Mouse (Mus musculus): ENCODE measurements around the gene Mif4gd.
"Not testable (repeated sequence)": the region's sequence is repeated elsewhere in the genome, so short reads cannot be mapped to it uniquely, and the experiment has no call there.

Gene Mif4gd

DNA sequence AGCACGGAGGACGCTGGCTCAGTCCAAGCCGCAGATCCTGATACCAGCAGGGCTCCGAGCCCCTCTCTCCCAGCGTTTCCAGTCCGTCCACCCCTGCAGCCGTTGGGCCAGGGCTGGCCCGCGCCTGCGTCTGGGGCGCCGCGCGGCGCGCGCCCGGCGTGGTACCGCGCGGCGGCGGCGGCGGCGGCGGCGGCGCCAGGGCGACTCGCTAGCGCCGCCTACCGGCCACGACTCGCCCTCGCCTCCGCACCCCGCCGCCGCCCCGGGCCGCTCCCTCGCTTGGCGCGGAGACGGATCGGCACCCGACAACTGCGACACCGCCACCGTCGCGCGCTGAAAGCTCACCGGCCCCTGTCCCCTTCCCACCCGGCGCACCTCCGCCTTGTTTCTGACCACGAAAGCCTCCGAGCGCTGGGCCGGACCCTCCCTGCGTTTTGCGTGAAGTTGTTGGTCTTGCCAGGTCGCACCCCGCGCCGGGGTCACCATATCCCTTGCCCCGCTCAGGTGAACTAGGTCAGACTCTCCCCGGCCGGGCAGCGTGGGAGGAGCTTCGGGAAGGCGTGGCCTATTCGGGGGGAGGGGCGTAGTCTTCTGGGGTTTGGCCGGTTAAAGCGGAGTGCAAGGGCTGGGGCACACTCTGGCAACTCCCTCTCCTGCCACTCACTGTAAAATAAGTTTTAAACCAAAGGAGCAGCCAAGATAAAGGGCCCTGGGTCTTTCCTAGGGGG lies at the start of gene Mif4gd:
Gene Mif4gd (minus strand): TSS at position 560 of the 728 bp plus-strand sequence.
- DNase-seq (ENCODE audit: low spot score in 2 of 2), result peak; percentile 54 to 70

GRCm38 (mm10) chr11:115660376-115660775 lies 47.6 kb upstream of the Mif4gd start:
- DNase-seq (ENCODE audit: low spot score in 2 of 2), result no peak

GRCm38 (mm10) chr11:115658521-115658920 lies 45.8 kb upstream of the Mif4gd start:
- DNase-seq (ENCODE audit: low spot score in 2 of 2), result no peak

GRCm38 (mm10) chr11:115654128-115654527 lies 41.4 kb upstream of the Mif4gd start:
- DNase-seq (ENCODE audit: low spot score in 2 of 2), result no peak

GRCm38 (mm10) chr11:115653194-115653593 lies 40.4 kb upstream of the Mif4gd start:
- no peak for DNase-seq (ENCODE audit: low spot score in 2 of 2)

DNA sequence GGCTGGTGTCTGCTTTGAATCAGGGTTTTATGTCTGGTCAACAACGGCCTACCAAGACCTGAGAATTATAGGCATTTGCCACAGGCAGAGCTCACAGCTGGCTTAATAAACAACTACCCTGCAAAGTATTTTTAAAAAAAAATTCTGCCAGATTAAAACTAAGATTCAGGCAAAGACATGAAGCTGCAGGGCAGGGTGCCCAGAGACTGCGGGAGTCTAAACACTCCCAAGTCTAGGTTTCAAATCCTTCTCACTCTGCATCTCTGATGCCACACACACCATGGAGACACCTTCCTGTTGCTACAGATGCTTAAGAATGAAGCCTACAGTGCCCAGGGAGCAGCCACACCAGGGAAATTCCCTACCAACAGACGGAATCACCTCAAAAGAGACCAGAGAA lies 38.9 kb upstream of the Mif4gd start:
- DNase-seq (ENCODE audit: low spot score in 2 of 2), result no peak

- no peak for DNase-seq (ENCODE audit: low spot score in 2 of 2)
Observed at GRCm38 (mm10) chr11:115649706-115650105, 36.9 kb upstream of the Mif4gd start.

DNA sequence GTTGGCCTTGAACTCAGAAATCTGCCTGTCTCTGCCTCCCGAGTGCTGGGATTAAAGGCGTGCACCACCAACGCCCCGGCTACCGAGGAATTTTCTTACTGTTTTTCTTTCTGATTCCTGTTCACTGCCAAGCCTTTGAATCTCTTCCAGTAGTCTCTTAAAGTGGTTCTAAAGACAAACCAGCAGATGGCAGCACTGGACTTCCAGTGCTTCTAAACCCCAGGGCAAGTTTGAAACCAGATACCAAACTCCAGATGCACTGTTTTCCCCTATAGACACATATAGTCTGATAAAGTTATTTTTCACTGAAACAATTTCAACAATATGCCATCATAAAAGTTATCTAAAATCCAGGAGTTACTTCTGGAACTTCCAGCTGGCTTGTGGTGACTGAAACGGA lies 34.7 kb upstream of the Mif4gd start:
- no peak for DNase-seq (ENCODE audit: low spot score in 2 of 2)

GRCm38 (mm10) chr11:115646439-115646838 lies 33.7 kb upstream of the Mif4gd start:
- DNase-seq (ENCODE audit: low spot score in 2 of 2), result no peak

DNA sequence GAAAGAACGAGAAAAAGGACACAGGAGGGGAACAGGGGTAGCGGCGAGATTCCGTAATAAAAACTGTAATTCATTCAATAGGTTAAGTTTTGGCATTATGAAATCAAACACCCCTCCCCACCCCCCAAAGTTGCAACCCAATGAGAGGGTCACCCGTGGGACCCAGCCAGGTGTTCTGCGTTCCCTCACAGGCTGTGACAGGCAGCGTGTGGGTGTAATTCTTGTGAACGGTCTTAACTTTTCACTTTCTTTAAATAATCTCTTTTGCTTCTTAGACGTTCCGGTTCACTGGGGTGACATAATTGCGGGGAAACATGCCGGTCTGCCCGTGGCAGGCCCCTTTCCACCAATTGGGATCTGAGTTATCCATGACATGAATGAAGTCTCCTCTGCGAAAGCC lies 32.7 kb upstream of the Mif4gd start:
- not testable (repeated sequence) for DNase-seq (ENCODE audit: low spot score in 2 of 2)

DNA sequence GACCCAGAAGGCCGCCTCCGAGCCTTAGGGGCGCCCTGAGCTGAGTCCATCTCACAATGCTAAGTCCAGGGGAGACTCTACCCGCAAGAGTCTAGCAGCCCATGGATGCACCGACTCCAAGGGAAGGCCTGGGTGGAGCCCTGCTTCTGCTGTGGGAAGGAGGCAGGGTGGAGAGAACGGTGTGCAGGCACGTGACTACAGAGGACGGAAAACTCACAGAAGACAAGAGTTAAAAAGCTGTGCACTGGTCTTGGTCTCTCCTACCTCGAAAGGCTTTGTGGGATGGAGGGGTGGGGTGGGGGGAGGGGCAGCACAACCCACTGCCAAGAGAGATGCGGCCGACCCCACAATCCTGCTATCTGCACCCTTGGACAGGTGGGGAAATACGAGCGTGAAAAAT lies 31.5 kb upstream of the Mif4gd start:
- no peak for DNase-seq (ENCODE audit: low spot score in 2 of 2)

GRCm38 (mm10) chr11:115643265-115643664 lies 30.5 kb upstream of the Mif4gd start:
- no peak for DNase-seq (ENCODE audit: low spot score in 2 of 2)

DNA sequence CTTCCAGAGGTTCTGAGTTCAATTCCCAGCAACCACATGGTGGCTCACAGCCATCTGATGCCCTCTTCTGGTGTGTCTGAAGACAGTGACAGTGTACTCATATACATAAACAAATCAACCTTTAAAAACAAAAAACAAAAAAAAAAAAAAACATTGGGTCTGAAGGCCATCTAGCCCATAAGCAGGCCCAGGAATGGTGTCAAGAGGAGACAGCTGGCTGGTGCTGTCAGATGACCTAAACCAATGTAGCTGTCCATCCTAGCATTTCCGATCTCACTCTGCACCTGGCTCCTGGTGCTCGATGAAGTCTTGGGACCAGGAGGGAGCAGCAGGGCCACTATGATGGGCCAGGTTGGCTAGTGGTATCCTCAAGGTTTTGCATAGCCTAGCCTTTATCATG lies 29.9 kb upstream of the Mif4gd start:
- DNase-seq (ENCODE audit: low spot score in 2 of 2), result no peak

DNA sequence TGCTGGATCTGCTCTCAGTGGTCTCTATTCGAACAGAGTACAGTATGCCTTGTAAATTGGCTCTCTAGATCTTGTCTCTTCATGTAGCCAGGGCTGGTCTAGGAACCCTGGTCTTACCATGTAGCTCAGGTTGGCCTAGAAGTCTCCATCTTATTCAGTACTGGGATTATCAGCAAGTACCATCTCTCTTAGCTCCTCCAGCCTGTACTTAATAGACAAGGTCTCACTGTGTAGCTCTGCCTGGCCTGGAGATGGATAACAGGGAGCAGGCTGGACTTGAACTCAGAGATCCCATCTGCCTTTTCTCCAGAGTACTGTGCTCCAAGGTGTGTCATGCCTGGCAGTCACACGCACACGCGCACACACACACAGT lies 28.9 kb upstream of the Mif4gd start:
- no peak for DNase-seq (ENCODE audit: low spot score in 2 of 2)

- no peak for DNase-seq (ENCODE audit: low spot score in 2 of 2)
Observed at GRCm38 (mm10) chr11:115640978-115641663, 28.4 kb upstream of the Mif4gd start.

DNA sequence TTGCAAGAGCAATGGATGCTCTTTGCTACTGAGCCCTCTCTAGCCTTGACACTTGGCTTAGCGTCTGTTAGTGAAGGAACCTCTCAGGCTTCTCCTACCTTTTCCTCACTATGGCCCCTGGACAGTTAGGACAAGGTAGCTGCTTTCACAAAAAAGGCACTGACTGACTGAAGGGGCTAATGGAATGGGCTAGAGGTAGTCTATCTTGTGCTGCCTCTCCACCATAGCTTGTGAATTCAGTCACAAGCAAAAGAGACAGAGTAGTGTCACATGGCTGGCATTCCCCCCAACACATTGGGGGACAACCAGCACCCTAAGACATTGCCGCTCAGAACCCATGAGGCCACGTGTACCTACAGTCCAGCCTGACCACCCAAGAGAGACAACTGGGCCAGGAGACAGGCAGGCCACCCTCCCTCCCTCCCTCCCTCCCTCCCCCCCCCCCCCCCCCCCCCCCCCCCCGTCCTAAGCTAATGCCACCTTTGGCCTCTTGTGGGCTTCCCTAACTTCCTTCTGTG lies 27.6 kb upstream of the Mif4gd start:
- DNase-seq (ENCODE audit: low spot score in 2 of 2), result no peak

GRCm38 (mm10) chr11:115639540-115639939 lies 26.8 kb upstream of the Mif4gd start:
- DNase-seq (ENCODE audit: low spot score in 2 of 2), result no peak

GRCm38 (mm10) chr11:115638498-115639409 lies 26.0 kb upstream of the Mif4gd start:
- DNase-seq (ENCODE audit: low spot score in 2 of 2), result no peak

DNA sequence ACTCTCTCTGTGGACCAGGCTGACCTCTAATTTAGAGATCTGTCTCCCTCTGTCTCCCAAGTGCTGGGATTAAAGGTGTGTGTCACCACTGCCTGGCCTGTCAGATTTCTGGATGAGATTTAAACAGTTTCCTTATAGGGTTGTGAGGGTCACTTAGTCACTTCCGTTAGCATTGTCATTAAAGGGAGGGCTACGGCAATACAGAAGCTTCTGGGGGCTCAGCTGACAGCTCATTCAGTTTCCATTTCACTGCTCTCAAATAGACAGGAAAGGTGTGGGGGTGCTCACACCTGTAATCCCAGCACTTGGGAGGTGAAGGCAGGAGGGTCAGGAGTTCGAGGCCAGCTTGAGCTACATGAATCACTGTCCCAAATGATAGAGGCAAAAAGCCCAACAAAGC lies 24.2 kb upstream of the Mif4gd start:
- DNase-seq (ENCODE audit: low spot score in 2 of 2), result no peak

DNA sequence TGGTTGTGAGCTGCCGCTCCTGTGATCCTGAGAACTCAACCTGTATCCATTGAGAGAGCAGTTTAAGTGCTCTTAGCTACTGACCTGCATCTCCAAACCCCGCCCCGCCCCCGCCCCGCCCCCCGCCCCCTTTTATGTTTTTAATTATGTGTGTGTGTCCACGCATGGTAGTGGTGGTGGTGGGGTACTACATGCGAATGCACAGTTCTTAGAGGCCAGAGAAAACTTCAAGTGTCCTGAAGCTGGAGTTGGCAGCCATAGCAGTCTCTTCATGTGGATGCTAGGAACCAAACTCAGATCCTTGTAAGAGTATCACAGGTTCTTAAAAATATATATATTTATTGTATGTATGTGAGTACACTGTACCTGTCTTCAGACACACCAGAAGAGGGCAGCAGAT lies 22.7 kb upstream of the Mif4gd start:
- DNase-seq (ENCODE audit: low spot score in 2 of 2), result no peak

- no peak for DNase-seq (ENCODE audit: low spot score in 2 of 2)
Observed at GRCm38 (mm10) chr11:115635041-115635440, 22.3 kb upstream of the Mif4gd start.

- no peak for DNase-seq (ENCODE audit: low spot score in 2 of 2)
Observed at GRCm38 (mm10) chr11:115634109-115634508, 21.3 kb upstream of the Mif4gd start.
